Mouse (Mus musculus): ENCODE results near the gene Hoxd3. TPM values are rescaled to one million over a fixed set of nuclear protein-coding genes. Genes with fewer than 3 reads are reported as not detected.
A peak's percentile ranks its signal among the peaks of the same experiment; 100 is the strongest.

Hoxd3 gene
- total RNA-seq, 2 experiments from 2014 or later: not detected

- intact Hi-C loops (cut with DNase I; ENCODE audit: low total_unique reads): no loop called here
- DNase-seq: no peak
These were observed 40.1 kb downstream of the Hoxd3 start for GRCm38 (mm10) chr2:74751861-74752260.

- intact Hi-C loops (cut with DNase I; ENCODE audit: low total_unique reads): no loop called here
- no peak for DNase-seq
These were observed 40.9 kb downstream of the Hoxd3 start for GRCm38 (mm10) chr2:74752431-74753174.

- no peak for DNase-seq
- intact Hi-C loops (cut with DNase I; ENCODE audit: low total_unique reads): no loop called here
These were observed 41.4 kb downstream of the Hoxd3 start for GRCm38 (mm10) chr2:74753175-74753523.

GRCm38 (mm10) chr2:74753711-74754110 lies 42.0 kb downstream of the Hoxd3 start:
- intact Hi-C loops (cut with DNase I; ENCODE audit: low total_unique reads): no loop called here
- no peak for DNase-seq

GRCm38 (mm10) chr2:74760146-74760545 lies 48.4 kb downstream of the Hoxd3 start:
- no peak for DNase-seq
- intact Hi-C loops (cut with DNase I; ENCODE audit: low total_unique reads): no loop called here

- DNase-seq: no peak
- intact Hi-C loops (cut with DNase I; ENCODE audit: low total_unique reads): no loop called here
These were observed 50.2 kb downstream of the Hoxd3 start for GRCm38 (mm10) chr2:74761941-74762340.

GRCm38 (mm10) chr2:74762522-74763244 lies 51.0 kb downstream of the Hoxd3 start, which contains the start of gene Hoxd1:
Hoxd1 (plus strand) TSS chr2:74762980.
- DNase-seq: no peak
- intact Hi-C loops (cut with DNase I; ENCODE audit: low total_unique reads): no loop called here

GRCm38 (mm10) chr2:74763245-74763735 lies 51.6 kb downstream of the Hoxd3 start:
- intact Hi-C loops (cut with DNase I; ENCODE audit: low total_unique reads): no loop called here
- DNase-seq: no peak

GRCm38 (mm10) chr2:74763976-74764375 lies 52.2 kb downstream of the Hoxd3 start:
- intact Hi-C loops (cut with DNase I; ENCODE audit: low total_unique reads): no loop called here
- no peak for DNase-seq

GRCm38 (mm10) chr2:74774359-74774758 lies 62.6 kb downstream of the Hoxd3 start:
- intact Hi-C loops (cut with DNase I; ENCODE audit: low total_unique reads): no loop called here
- no peak for DNase-seq

- no peak for DNase-seq
- intact Hi-C loops (cut with DNase I; ENCODE audit: low total_unique reads): no loop called here
These were observed 66.0 kb downstream of the Hoxd3 start for GRCm38 (mm10) chr2:74777536-74778275.

- intact Hi-C loops (cut with DNase I; ENCODE audit: low total_unique reads): no loop called here
- DNase-seq: no peak
These were observed 69.7 kb downstream of the Hoxd3 start for GRCm38 (mm10) chr2:74781386-74781785.

GRCm38 (mm10) chr2:74795531-74795930 lies 83.8 kb downstream of the Hoxd3 start:
- peak; percentile 10 for DNase-seq
- intact Hi-C loops (cut with DNase I; ENCODE audit: low total_unique reads): no loop called here

Small RNA genes within 50 kb of the gene (microRNA-seq; reads per million reads assigned to microRNA genes)
- gene Gm44463: 0 reads per million in 2 experiments
- 11,317 to 19,394 reads per million in 2 experiments for gene Mir10b

Other genes starting within 250 kb of the Hoxd3 start
- gene Lnpk, start 132.5 kb upstream of the Hoxd3 start, total RNA-seq (2021): 10 to 100 TPM; 42.1 to 59.8 TPM
- not detected for gene Evx2, start 52.4 kb upstream of the Hoxd3 start, total RNA-seq (2021)
- not detected for gene Hoxd13, start 43.6 kb upstream of the Hoxd3 start, total RNA-seq (2021)
- not detected for gene Hoxd12, start 36.9 kb upstream of the Hoxd3 start, total RNA-seq (2021)
- under 1 TPM in 1 of 2 experiments, not detected in 1; 0.29 TPM for gene Hoxd11, start 32.4 kb upstream of the Hoxd3 start, total RNA-seq (2021)
- gene Hoxd10, start 20.0 kb upstream of the Hoxd3 start, total RNA-seq (2021): 1 to 10 TPM; 4.4 to 4.5 TPM
- gene Hoxd9, start 14.2 kb upstream of the Hoxd3 start, total RNA-seq (2021): 10 to 100 TPM; 14.8 to 18.8 TPM
- 10 to 100 TPM; 30.0 to 38.2 TPM for gene Hoxd8, start 7.3 kb upstream of the Hoxd3 start, total RNA-seq (2021)
- 1 to 10 TPM; 1.4 to 2.7 TPM for gene Hoxd4, start within 50 bp of the Hoxd3 start, total RNA-seq (2021)
- gene Gm28230, start 14.8 kb downstream of the Hoxd3 start, total RNA-seq (2021): under 1 TPM; 0.33 to 0.35 TPM
- gene Hoxd1, start 51.1 kb downstream of the Hoxd3 start, total RNA-seq (2021): not detected
- 10 to 100 TPM; 37.2 to 38.9 TPM for gene Mtx2, start 113.9 kb downstream of the Hoxd3 start, total RNA-seq (2021)